Mouse (Mus musculus) regulatory T cell (primary cell): ENCODE results near the gene Stx11.

Experiments used
- in situ Hi-C: fragments of 300-600 bp; cut with MboI, MseI; formaldehyde crosslinking; loops from one replicate; pipeline ENCODE4 v1.15.1; 2025; ENCODE audit warnings: high pct_unique_total_duplicates

Gene Stx11

GRCm38 (mm10) chr10:12916376-12916775 lies 47.7 kb downstream of the Stx11 start:
- in situ Hi-C loops, result no loop called here

- in situ Hi-C loops, result no loop called here
Observed at GRCm38 (mm10) chr10:12915826-12916225, 48.3 kb downstream of the Stx11 start.

GRCm38 (mm10) chr10:12914203-12914602 lies 49.9 kb downstream of the Stx11 start:
- in situ Hi-C loops, result no loop called here

GRCm38 (mm10) chr10:12911981-12912530 lies 52.0 kb downstream of the Stx11 start:
- in situ Hi-C loops, result no loop called here

GRCm38 (mm10) chr10:12911451-12911850 lies 52.6 kb downstream of the Stx11 start:
- in situ Hi-C loops, result no loop called here

- in situ Hi-C loops, result no loop called here
Observed at GRCm38 (mm10) chr10:12909891-12910290, 54.2 kb downstream of the Stx11 start.

- in situ Hi-C loops, result no loop called here
Observed at GRCm38 (mm10) chr10:12909179-12909578, 54.9 kb downstream of the Stx11 start.

- in situ Hi-C loops, result no loop called here
Observed at GRCm38 (mm10) chr10:12904140-12904528, 60.0 kb downstream of the Stx11 start.

GRCm38 (mm10) chr10:12903440-12904139 lies 60.5 kb downstream of the Stx11 start:
- in situ Hi-C loops, result no loop called here

- in situ Hi-C loops, result no loop called here
Observed at GRCm38 (mm10) chr10:12899901-12900300, 64.2 kb downstream of the Stx11 start.

- in situ Hi-C loops, result no loop called here
Observed at GRCm38 (mm10) chr10:12893339-12893738, 70.8 kb downstream of the Stx11 start.

- in situ Hi-C loops, result no loop called here
Observed at GRCm38 (mm10) chr10:12888373-12888772, 75.7 kb downstream of the Stx11 start.
